Mouse (Mus musculus) central nervous system, embryonic 14 days (tissue): ENCODE results near the gene Gm9803. TPM values are rescaled to one million over a fixed set of nuclear protein-coding genes. Genes with fewer than 3 reads are reported as not detected.

Experiments
- polyA plus RNA-seq: library from polyadenylated mRNA; depleted of rRNA; stranded (reverse); fragments of >200 nt; gene quantifications from 2 replicates; pipeline ENCODE4 v1.2.3, GENCODE M21; 2012; rRNA removed

The Gm9803 gene
- polyA plus RNA-seq = 6.2 and 9.5 TPM in 2 replicates

GRCm38 (mm10) chr10:43523931-43524330 is at the start of gene Gm9803:
Gm9803 (plus strand) TSS chr10:43524084.

GRCm38 (mm10) chr10:43478751-43479435 is 45.0 kb upstream of the Gm9803 start, which contains the start of gene Bend3:
Bend3 (plus strand) TSS chr10:43478831.

GRCm38 (mm10) chr10:43540442-43541152 is 16.7 kb downstream of the Gm9803 start, which contains the start of gene 1700021F05Rik:
1700021F05Rik (minus strand) TSS chr10:43540994.

Other genes starting within 250 kb of the Gm9803 start
- 10.5 TPM in 2 replicates for gene Bend3, start 45.3 kb upstream of the Gm9803 start, polyA plus RNA-seq
- 22.5 and 23.7 TPM in 2 replicates for gene 1700021F05Rik, start 16.9 kb downstream of the Gm9803 start, polyA plus RNA-seq
- gene Cd24a, start 54.2 kb downstream of the Gm9803 start, polyA plus RNA-seq = 943 and 1,135 TPM in 2 replicates